Mouse (Mus musculus): Measurements from ENCODE around the gene Ovol2.
A peak's percentile ranks its signal among the peaks of the same experiment; 100 is the strongest.
"Not testable (repeated sequence)": the region's sequence is repeated elsewhere in the genome, so short reads cannot be mapped to it uniquely, and the experiment has no call there.

Gene Ovol2

DNA sequence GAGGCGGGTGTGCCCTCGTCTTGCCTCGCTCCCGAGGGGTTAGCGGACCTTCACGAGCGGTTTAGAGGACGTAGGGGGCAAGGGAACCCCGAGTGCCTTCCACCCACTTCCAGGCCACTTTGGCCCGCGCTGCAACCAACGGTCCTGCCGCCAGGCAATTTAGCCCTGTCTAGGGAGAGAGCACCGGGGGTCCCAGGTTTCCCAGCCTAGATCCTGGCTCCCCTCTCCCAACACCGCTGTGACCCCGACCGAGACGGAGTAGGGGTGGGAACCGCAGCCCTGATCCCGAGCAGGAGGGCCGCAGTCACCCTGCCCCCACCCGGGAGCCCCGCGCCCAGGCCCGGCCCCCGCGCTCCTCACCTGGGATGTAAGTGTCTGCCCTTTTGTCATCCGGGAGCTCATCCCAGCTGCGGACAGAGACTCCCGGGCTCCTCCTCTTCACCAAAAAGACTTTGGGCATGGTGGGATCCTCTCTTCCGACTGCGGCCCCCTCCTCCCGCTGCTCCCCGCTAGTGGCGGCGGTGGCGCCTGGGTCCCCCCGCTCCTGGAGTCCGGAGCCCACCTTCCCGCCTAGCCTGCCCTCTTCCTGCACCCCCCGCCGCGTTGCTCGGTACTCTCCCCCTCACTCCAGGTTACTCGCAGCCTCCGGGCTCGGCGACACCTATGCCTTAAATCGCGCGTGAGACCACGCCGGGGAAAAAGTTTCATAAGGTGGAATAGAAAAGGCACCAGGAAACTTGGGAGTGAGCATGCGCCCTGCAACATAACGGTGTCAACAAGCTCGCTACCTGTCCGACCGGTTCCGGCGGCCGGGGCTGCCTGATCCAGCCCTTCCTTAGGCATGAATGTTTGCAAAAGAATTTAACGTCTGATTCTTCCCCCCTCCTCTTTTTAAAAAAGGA lies at the start of gene Ovol2:
Gene Ovol2 (minus strand): TSS at position 746 of the 902 bp plus-strand sequence.
- no peak for DNase-seq (ENCODE audit: low read depth, low spot score)

DNA sequence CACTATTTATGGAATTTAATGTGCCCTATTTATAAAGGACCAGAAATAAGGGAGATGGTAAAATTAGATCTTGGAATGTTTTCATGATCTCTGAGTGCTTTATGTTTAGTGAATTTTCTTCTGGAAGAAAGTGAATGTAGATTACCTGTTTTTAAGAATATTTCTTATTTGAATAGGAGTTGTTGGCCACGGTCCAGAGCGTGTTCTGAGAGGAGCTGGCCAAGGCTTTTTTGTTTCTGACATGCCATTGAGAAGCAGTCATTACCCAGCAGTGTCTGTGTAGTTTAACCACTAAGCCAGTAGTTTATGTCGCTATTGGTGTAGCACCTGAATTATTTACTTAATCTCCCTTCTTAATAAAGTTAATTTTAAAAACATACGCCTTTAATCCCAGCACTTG lies 49.8 kb upstream of the Ovol2 start:
- no peak for DNase-seq (ENCODE audit: low read depth, low spot score)

DNA sequence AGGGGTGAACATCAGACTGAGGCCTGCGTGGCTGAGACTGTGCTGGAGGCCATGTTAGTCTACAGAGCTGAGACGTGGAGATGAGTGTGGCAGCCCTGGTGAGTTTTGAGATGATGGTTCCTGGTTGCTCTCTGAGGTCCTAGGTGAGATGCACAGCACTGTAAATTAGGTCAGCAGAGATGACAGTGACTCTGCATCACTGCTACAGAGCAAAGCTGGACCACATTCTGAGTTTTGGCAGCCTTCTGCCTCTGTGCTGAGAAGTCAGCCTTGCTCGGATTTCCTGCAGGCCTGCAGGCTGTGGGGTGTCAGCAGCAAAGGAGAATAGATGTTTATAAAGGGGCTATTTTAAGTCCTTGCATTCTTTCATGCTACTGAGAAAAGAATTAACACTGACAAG lies 49.3 kb upstream of the Ovol2 start:
- DNase-seq (ENCODE audit: low read depth, low spot score) = peak; percentile 50

DNA sequence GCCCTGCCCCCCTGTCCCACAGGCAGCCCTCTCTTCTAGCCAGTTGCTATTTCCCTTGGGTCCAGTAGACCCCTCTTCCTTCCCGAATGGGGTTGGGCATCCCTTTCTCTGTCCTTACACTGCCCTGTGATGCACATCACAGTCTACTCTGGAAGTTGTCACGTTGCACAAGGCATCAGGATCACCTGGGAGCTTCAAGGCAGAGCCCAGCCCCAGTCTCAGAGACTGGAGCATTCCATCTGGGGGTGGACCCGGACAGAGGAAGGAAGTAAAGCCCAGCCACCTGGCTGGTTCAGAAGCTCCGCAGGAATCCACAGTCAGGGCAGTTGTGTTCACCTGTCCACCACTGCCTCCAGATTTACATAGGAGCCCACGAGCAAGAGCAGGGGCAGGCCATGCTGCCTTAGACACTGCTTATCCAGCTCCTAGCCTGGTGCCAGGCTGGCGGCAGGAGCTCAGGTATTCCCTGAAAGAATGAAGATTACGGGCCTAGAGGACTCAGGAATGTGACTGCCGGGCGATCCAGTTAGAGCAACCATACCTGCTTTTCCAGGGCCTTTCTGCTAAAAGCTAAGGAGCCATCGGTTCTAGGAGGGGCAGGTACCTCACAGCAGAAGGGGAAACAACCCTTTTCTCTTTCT lies 43.2 kb upstream of the Ovol2 start:
- no peak for DNase-seq (ENCODE audit: low read depth, low spot score)

DNA sequence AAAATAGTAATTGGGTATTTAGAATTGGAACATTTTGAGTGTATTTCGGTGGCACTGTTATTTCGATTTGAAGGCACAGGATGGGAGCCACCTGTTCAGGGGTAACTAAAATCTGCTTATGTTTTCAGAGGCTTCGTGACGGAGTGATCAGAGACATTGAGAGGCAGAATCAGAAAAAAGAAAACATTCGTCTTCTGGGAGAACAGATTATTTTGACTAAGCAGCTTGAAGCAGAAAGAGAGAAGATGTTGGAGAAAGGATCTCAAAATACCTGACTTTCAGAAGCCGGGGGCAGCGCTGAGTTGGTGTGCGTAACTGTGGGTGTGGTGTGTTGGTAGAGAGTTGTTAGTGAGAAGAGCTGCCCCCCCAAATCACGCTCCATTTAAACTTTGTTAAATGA lies 41.1 kb upstream of the Ovol2 start:
- DNase-seq (ENCODE audit: low read depth, low spot score) = peak; percentile 58

GRCm38 (mm10) chr2:144371566-144371965 lies 39.6 kb upstream of the Ovol2 start:
- DNase-seq (ENCODE audit: low read depth, low spot score) = no peak

DNA sequence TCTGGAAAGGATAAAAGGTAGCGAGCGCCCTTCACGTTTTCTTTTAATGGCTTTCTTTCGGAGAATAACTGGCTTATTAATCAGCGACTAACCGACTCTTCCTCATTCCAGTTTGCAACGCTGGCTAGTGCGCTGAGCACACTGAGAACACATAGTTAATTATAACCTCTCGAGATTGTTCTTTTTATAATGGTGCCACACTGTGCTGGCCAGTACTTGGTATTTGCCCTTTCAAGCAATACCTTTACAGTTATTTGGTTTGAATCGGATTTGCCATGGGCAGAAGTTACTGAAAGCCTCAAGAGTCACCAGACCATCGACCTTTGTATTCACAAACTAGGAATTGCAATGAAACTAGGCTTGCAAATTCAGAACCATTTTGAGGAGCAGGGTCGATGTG lies 37.6 kb upstream of the Ovol2 start:
- no peak for DNase-seq (ENCODE audit: low read depth, low spot score)

DNA sequence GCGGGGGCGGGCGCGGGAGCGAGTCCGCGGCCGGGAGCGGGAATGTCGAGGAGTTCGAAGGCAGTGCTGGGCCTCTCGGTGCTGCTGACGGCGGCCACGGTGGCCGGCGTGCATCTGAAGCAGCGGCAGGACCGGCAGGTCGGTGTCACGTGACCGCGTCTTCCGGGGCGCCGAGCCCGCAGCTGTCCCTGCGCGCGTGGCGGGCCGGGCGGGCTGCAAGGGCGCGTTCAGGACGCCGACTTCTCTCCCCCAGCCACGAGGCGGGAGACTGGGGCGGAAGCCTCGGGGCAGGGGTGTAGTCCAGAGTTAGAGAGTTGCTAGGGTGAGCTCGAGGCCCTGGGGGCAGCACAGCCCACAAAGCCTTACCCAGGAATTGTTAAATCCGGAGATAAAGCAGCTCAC lies 37.1 kb upstream of the Ovol2 start:
- peak; percentile 44 for DNase-seq (ENCODE audit: low read depth, low spot score)

DNA sequence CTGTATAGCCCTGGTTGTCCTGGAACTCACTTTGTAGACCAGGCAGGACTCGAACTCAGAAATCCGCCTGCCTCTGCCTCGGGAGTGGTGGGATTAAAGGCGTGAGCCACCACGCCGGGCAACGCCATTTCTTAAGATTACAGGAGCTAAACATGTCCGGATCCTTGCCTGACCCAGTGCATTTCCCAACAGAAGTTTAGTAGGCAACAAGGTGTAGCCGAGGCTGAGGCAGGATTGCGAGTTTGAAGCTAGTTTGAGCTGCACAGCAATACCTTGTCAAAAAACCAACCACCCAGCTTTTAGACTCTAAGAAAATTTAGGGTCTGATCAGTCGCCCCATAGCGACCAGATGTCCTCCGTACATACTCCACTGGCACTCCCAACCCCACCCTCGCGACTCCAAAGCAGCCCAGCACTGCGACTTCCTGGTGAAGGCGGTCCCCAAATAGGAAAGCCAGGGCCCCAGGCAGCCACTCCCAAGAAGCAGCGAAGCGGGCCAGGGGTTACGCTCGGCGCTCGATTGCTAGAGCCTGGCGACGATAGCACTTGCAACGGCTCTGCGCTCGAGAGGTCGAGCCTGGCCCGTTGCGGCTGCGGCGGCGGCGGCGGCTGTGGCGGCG lies 36.6 kb upstream of the Ovol2 start, which contains the start of the genes Kat14 and Pet117:
Gene Kat14 (plus strand): TSS at position 584 of the 620 bp plus-strand sequence.
Gene Pet117 (plus strand): TSS at position 597 of the 620 bp plus-strand sequence.
- DNase-seq (ENCODE audit: low read depth, low spot score) = peak; percentile 91

DNA sequence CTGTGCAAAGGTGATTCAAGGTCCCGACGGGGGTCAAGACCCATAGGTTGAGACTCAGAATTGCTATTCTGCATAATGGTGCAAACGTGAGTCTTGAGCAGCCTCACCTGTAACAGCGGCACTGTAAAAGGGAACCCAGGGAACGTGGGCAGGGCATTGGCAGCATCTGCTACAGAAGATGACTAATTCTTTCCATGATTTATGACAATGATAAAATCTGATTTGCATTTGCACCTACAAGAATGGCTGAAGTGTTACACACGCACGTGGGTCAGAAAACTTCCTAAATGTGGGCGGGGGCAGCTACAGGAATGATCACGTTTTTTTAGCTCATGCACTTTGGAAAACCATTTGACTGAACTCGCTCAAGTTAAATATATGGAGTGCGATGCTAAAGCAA lies 20.9 kb upstream of the Ovol2 start:
- DNase-seq (ENCODE audit: low read depth, low spot score) = peak; percentile 28

GRCm38 (mm10) chr2:144348525-144348924 lies 16.6 kb upstream of the Ovol2 start:
- DNase-seq (ENCODE audit: low read depth, low spot score) = no peak

- DNase-seq (ENCODE audit: low read depth, low spot score) = no peak
Observed at GRCm38 (mm10) chr2:144343158-144343557, 11.2 kb upstream of the Ovol2 start.

DNA sequence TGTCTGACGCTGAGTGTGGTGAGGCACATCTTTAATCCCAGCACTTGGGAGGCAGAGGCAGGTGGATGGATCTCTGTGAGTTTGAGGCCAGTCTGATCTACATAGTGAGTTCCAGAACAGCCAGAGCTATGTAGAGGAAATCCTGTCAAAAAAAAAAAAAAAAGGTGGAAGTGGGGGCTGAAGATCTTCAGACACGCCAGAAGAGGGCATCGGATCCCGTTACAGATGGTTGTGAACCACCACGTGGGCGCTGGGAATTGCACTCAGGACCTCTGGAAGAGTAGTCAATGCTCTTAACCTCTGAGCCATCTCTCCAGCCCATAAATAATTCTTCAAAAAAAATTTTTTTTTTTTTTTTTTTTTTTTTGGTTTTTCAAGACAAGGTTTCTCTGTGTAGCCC lies 6.2 kb upstream of the Ovol2 start:
- DNase-seq (ENCODE audit: low read depth, low spot score) = not testable (repeated sequence)

GRCm38 (mm10) chr2:144337701-144338100 lies 5.8 kb upstream of the Ovol2 start:
- no peak for DNase-seq (ENCODE audit: low read depth, low spot score)

DNA sequence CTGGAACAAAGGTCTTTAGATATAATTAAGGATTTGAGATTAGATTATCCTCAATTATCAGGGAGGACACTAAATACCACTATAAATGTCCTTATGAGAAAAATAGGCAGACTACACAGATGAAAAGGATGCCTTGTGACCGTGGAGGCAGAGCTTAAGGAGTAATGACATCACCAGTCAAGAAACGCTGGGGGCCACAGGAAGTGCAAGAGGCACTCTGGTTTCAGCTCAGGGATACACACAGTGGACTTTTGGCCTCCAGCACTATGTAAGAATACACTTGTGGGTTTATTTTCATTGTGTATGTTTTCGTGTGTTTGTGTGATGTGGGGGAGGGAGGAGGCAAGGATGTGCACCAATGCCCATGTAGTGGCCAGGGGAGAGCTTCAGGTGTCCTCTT lies 5.3 kb upstream of the Ovol2 start:
- no peak for DNase-seq (ENCODE audit: low read depth, low spot score)

DNA sequence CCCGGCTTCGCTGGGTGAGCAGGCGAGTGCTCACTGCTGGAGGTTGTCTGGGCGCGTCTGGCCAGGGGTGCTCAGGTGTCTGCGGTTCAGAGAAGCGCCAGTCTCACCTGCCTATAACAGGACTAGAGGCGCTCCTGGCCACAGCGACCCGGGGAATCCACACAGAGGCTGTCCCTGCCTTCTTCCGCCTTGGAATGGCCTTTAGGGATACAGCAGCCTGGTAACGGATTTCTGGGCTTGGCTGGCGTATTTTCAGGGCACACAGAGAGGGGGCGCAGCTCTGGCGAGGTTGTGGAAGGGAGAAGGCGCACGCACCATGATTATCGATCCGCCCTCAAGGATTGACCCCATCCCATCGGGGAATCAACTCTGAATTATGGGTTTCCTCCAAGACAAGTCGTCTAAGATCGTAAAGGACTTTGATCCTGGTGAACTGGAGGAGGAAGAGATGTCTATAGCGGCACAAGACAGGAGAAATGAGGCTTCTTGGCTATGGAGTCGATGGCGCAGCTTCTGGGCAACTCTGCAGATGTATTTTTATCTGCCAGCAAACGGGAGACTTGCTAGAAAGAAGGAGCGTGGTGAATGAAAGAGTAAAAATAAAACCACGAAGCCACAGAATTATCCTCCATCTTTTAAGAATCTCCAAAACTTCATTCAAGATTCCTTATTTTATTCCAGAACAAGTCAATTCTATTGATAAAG lies 1.3 kb upstream of the Ovol2 start:
- DNase-seq (ENCODE audit: low read depth, low spot score) = peak; percentile 63

DNA sequence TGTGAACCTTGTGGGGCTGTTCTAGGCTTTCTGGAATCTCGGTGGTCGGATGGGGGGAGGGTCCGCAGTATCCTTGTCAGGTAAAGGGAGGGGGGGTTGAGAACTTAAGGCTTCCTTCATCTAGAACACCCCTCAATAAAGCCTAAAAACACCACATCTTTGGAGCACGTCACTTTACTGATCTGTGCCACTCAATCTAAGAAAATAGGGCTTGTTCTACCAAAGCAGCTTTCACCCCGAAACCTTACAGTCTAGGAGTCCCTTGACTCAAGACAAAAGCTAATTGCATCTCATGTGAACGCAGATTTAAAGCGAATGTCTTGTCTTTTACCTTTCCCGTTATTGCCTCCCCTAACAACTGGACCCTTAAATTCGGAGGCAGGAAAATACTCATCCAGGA lies 540 bp upstream of the Ovol2 start:
- no peak for DNase-seq (ENCODE audit: low read depth, low spot score)

GRCm38 (mm10) chr2:144330960-144331371 lies 980 bp downstream of the Ovol2 start:
- DNase-seq (ENCODE audit: low read depth, low spot score) = no peak

DNA sequence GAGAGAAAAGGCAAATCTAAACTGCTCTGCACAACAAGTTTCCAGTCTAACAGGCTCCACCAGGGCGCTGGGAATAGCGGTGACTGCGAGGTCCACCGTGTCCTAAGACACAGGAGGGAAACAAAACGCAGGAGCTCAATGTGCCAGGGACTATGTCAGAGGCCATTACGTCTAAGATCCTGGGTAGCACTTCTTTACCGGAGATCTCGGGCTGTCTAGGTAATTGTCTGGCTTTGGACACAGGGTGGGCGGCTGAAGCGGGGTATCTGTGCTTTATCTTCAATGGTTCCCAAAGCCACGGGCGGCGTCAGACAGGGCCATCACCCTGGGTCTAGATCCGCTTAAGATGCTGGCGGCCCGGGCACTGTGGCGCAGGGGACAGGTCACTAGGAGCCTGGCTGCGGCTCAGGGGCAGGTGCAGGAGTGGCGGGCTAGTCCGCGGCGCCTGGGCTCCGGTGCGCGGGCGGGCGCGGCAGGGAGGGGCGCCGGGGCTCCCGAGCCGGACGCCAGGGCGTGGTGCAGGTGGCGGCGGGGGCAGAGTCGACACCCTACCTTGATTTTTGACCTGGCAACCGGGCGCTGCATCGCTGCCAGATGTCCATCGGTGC lies 1.5 kb downstream of the Ovol2 start:
- no peak for DNase-seq (ENCODE audit: low read depth, low spot score)

- no peak for DNase-seq (ENCODE audit: low read depth, low spot score)
Observed at GRCm38 (mm10) chr2:144329937-144330336, 2.0 kb downstream of the Ovol2 start.

GRCm38 (mm10) chr2:144329451-144329850 lies 2.5 kb downstream of the Ovol2 start:
- DNase-seq (ENCODE audit: low read depth, low spot score) = no peak

All from telencephalon, adult 2 months (tissue).